Mouse (Mus musculus) liver, embryonic 14.5 days (tissue): ENCODE results near the gene Polq. TPM values are rescaled to one million over a fixed set of nuclear protein-coding genes. Genes with fewer than 3 reads are reported as not detected.

Source experiments
- ATAC-seq: fragments of 200-750 bp; cut with Nextera tagmentation; 2 replicates; pipeline ENCODE4 v1.8.0; 2017; ENCODE audit warnings: moderate number of reproducible peaks, mild to moderate bottlenecking, moderate library complexity; ENCODE audit not compliant: insufficient read depth
- DNase-seq, 3 experiments: peaks; one replicate each; pipeline ENCODE4 v3.0.0-alpha.2; 2012 to 2013; ENCODE audit warnings: low read depth in 3 of 3, low spot score in 3 of 3
- H3K27ac ChIP-seq: fragments of 300-500 bp; sonication (generic); 2 replicates; pipeline ENCODE4 v1.5.1; 2014; ENCODE audit warnings: moderate library complexity, mild to moderate bottlenecking, control low read depth, inconsistent platforms
- H3K27me3 ChIP-seq: fragments of 300-500 bp; sonication (generic); 2 replicates; pipeline ENCODE4 v1.6.1; 2014; ENCODE audit warnings: mild to moderate bottlenecking, low read length, moderate library complexity; ENCODE audit not compliant: control insufficient read depth, insufficient read depth
- H3K36me3 ChIP-seq: fragments of 300-500 bp; sonication (generic); replicated peaks from 2 replicates; pipeline ENCODE4 v1.6.1; 2014; ENCODE audit warnings: low read depth; ENCODE audit not compliant: control insufficient read depth, insufficient read depth
- H3K4me1 ChIP-seq, 2 experiments: fragments of 200-500 bp in 1 of 2; fragments of 300-500 bp in 1 of 2; sonication (generic) in 1 of 2; replicated peaks; 2 replicates each; pipeline ENCODE4 v1.6.1; 2012 to 2014; ENCODE audit warnings: antibody characterized with exemption in 1 of 2, inconsistent platforms in 1 of 2, low read length in 1 of 2; ENCODE audit not compliant: control insufficient read depth in 2 of 2, insufficient read depth in 2 of 2
- H3K4me2 ChIP-seq: fragments of 300-500 bp; sonication (generic); 2 replicates; pipeline ENCODE4 v1.6.1; 2014; ENCODE audit warnings: low read depth, mild to moderate bottlenecking, control low read depth, moderate library complexity
- H3K4me3 ChIP-seq, 2 experiments: fragments of 200-500 bp in 1 of 2; fragments of 300-500 bp in 1 of 2; sonication (generic) in 1 of 2; 2 replicates each; pipeline ENCODE4 v1.5.1; 2012 to 2014; ENCODE audit warnings: low read depth in 2 of 2, low read length in 2 of 2, mild to moderate bottlenecking in 2 of 2, control low read depth in 1 of 2, inconsistent platforms in 1 of 2, moderate library complexity in 1 of 2; ENCODE audit not compliant: insufficient read depth in 1 of 2
- H3K9ac ChIP-seq: fragments of 300-500 bp; sonication (generic); replicated peaks from 2 replicates; pipeline ENCODE4 v1.6.1; 2014; ENCODE audit warnings: mild to moderate bottlenecking, control low read depth, moderate library complexity
- H3K9me3 ChIP-seq: fragments of 300-500 bp; sonication (generic); 2 replicates; pipeline ENCODE4 v1.6.1; 2016; ENCODE audit warnings: low read length, mixed read lengths; ENCODE audit not compliant: control insufficient read depth
- CTCF ChIP-seq: IDR thresholded peaks from 2 replicates; pipeline ENCODE4 v1.5.1; 2016; ENCODE audit warnings: antibody characterized with exemption, low read depth, control low read depth
- EP300 ChIP-seq: IDR thresholded peaks from 2 replicates; pipeline ENCODE4 v1.6.1; 2016; ENCODE audit warnings: antibody characterized with exemption, low read depth
- WGBS: fragments of 180-500 bp; shearing (Covaris S2); extraction: QIAGEN DNeasy Blood & Tissue Kit; methylation state at CpG from one replicate; pipeline ENCODE4 v1.1.7; 2014; ENCODE audit not compliant: insufficient replicate concordance; 5-methylcytosine and 5-hydroxymethylcytosine counted together
- polyA plus RNA-seq, 2 experiments: library from polyadenylated mRNA; depleted of rRNA in 1 of 2; stranded (reverse) in 1 of 2; unstranded in 1 of 2; fragments of >200 nt; fragmentation: Nextera tagmentation in 1 of 2; extraction: Ambion mirVana in 1 of 2; gene quantifications; 2 replicates each; pipeline versions ENCODE4 v1.2.1 to v1.2.3; 2012 to 2014

The Polq gene
- polyA plus RNA-seq, 2 experiments = 8.7 to 9.0 TPM

- no peak overlapping the region for H3K27ac ChIP-seq
- TF ChIP-seq EP300 (no peak), CTCF (no peak)
- H3K9me3 ChIP-seq = no peaks in the 10 kb centered on the region
- peaks cover 24% of the 10 kb centered on the region for H3K36me3 ChIP-seq
- ATAC-seq (no peak), DNase-seq (no peak)
- no peak overlapping the region for H3K4me2 ChIP-seq
- no peak overlapping the region for H3K9ac ChIP-seq
- no peaks in the 10 kb centered on the region for H3K4me1 ChIP-seq
- H3K27me3 ChIP-seq = no peaks in the 10 kb centered on the region
- H3K4me3 ChIP-seq = no peak overlapping the region
- 63% methylated on average over 3 of the region's 3 CpGs for WGBS
Measured at GRCm38 (mm10) chr16:37027581-37027980, 16.0 kb downstream of the Polq start.

DNA sequence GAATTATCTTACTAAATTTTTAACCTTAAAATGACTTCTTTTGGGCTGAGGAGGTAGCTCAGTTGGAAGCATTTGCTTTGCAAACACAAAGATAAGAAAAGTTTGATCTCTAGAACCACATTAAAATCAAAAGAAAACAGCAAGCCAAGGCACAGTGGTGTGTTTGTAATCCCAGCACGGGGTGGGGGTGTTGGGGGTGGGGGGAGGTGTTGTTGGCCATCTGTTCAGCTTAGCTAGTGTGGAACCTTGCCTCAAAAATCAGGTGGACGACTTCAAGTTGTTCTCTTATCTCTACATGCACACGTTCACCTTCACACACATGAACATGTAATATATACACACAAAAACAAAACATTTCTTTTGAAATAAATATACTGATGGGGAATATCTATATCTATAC is 20.4 kb downstream of the Polq start:
- Histone ChIP-seq H3K4me1 (no peaks in the 10 kb centered on the region), H3K9ac (no peak overlapping the region), H3K27me3 (no peaks in the 10 kb centered on the region), H3K4me3 (no peak overlapping the region), H3K4me2 (no peak overlapping the region), H3K9me3 (no peaks in the 10 kb centered on the region), H3K27ac (no peak overlapping the region), H3K36me3 (peaks cover 35% of the 10 kb centered on the region)
- 52% methylated on average over 3 of the region's 3 CpGs for WGBS
- DNase-seq (no peak), ATAC-seq (no peak)
- TF ChIP-seq EP300 = no peak
- no peak for TF ChIP-seq CTCF

GRCm38 (mm10) chr16:37034751-37035150 is 23.2 kb downstream of the Polq start:
- DNase-seq (no peak), ATAC-seq (no peak)
- H3K9me3 ChIP-seq = no peaks in the 10 kb centered on the region
- H3K4me3 ChIP-seq = no peak overlapping the region
- no peaks in the 10 kb centered on the region for H3K4me1 ChIP-seq
- peaks cover 25% of the 10 kb centered on the region for H3K36me3 ChIP-seq
- H3K27ac ChIP-seq = no peak overlapping the region
- H3K27me3 ChIP-seq = no peaks in the 10 kb centered on the region
- WGBS = 89% methylated on average over 8 of the region's 8 CpGs
- TF ChIP-seq EP300 = no peak
- TF ChIP-seq CTCF = no peak
- no peak overlapping the region for H3K4me2 ChIP-seq
- H3K9ac ChIP-seq = no peak overlapping the region

GRCm38 (mm10) chr16:37059631-37060030 is 48.0 kb downstream of the Polq start:
- no peaks in the 10 kb centered on the region for H3K9me3 ChIP-seq
- no peaks in the 10 kb centered on the region for H3K27me3 ChIP-seq
- H3K9ac ChIP-seq = no peak overlapping the region
- 71% methylated on average over 3 of the region's 3 CpGs for WGBS
- H3K4me2 ChIP-seq = no peak overlapping the region
- no peaks in the 10 kb centered on the region for H3K4me1 ChIP-seq
- H3K36me3 ChIP-seq = peaks cover 31% of the 10 kb centered on the region
- no peak for ATAC-seq
- no peak for DNase-seq
- H3K27ac ChIP-seq = no peak overlapping the region
- H3K4me3 ChIP-seq = no peak overlapping the region
- TF ChIP-seq CTCF (no peak), EP300 (no peak)

- Histone ChIP-seq H3K4me2 (no peak overlapping the region), H3K36me3 (peaks cover 37% of the 10 kb centered on the region), H3K4me1 (no peaks in the 10 kb centered on the region), H3K9me3 (no peaks in the 10 kb centered on the region), H3K27me3 (no peaks in the 10 kb centered on the region), H3K9ac (no peak overlapping the region), H3K27ac (no peak overlapping the region), H3K4me3 (no peak overlapping the region)
- DNase-seq = no peak
- WGBS = 87% methylated on average over 4 of the region's 4 CpGs
- no peak for ATAC-seq
- TF ChIP-seq CTCF = no peak
- TF ChIP-seq EP300 = no peak
Measured at GRCm38 (mm10) chr16:37061261-37061660, 49.7 kb downstream of the Polq start.

- Histone ChIP-seq H3K9ac (no peak overlapping the region), H3K36me3 (peaks cover 32% of the 10 kb centered on the region), H3K9me3 (no peaks in the 10 kb centered on the region), H3K27ac (no peak overlapping the region), H3K4me1 (no peaks in the 10 kb centered on the region), H3K4me3 (no peak overlapping the region), H3K27me3 (no peaks in the 10 kb centered on the region), H3K4me2 (no peak overlapping the region)
- DNase-seq (no peak), ATAC-seq (no peak)
- no peak for TF ChIP-seq CTCF
- TF ChIP-seq EP300 = no peak
- WGBS = 24% methylated on average over 5 of the region's 5 CpGs
Measured at GRCm38 (mm10) chr16:37072354-37072753, 60.8 kb downstream of the Polq start.
